Comparison of ENCODE assay signal across 18 mouse cellular contexts in genomic region chr10:93072769-93073168, GRCm38 (mm10).
"Had no signal": no experiment of that assay in that cellular context is flagged by ENCODE, and none has a peak within 500 bp of the region (broad histone marks: within the 10 kb centered on the region; RNA-seq: fewer than 3 reads in every experiment).

No protein-coding gene starts in this region.

- H3K9me3 ChIP-seq: midbrain, embryonic 10.5 days; midbrain, embryonic 12.5 days; neural tube, embryonic 13.5 days; neural tube, embryonic 15.5 days had no signal

- H3K36me3 ChIP-seq: midbrain, embryonic 10.5 days; midbrain, embryonic 12.5 days; neural tube, embryonic 13.5 days; neural tube, embryonic 15.5 days had no signal

- H3K9ac ChIP-seq: lung, embryonic 14.5 days; midbrain, embryonic 12.5 days; neural tube, embryonic 13.5 days; neural tube, embryonic 15.5 days had no signal

- H3K27ac ChIP-seq: midbrain, embryonic 10.5 days; midbrain, embryonic 12.5 days; neural tube, embryonic 13.5 days; neural tube, embryonic 15.5 days had no signal

- H3K4me1 ChIP-seq: midbrain, embryonic 12.5 days; neural tube, embryonic 13.5 days had no signal

- H3K27me3 ChIP-seq: midbrain, embryonic 12.5 days; neural tube, embryonic 13.5 days; neural tube, embryonic 15.5 days had no signal

- H3K4me3 ChIP-seq: midbrain, embryonic 10.5 days; midbrain, embryonic 12.5 days; myocyte; neural tube, embryonic 13.5 days; neural tube, embryonic 15.5 days had no signal

- H3K4me2 ChIP-seq: lung, embryonic 14.5 days; midbrain, embryonic 12.5 days; neural tube, embryonic 13.5 days; neural tube, embryonic 15.5 days had no signal

- ATAC-seq: midbrain, embryonic 16.5 days had no signal

- DNase-seq: lung, embryonic 14.5 days; lung, postnatal 10 days; lung, postnatal 4 days; midbrain, embryonic 14.5 days; retina, postnatal 1 day; right cerebral cortex, adult 18-20 months; right cerebral cortex, postnatal 25 days; right cerebral cortex, postnatal 4 days; spleen, adult 18-20 months; thymus, adult 18-20 months; thymus, postnatal 14 days; thymus, postnatal 36 days had no signal
